Mouse (Mus musculus): ENCODE results near the gene Wdr74. TPM values are rescaled to one million over a fixed set of nuclear protein-coding genes. Genes with fewer than 3 reads are reported as not detected.
A peak's percentile ranks its signal among the peaks of the same experiment; 100 is the strongest.

Gene Wdr74
- total and polyA plus RNA-seq, 3 experiments, result 133 to 235 (median 203) TPM

DNA sequence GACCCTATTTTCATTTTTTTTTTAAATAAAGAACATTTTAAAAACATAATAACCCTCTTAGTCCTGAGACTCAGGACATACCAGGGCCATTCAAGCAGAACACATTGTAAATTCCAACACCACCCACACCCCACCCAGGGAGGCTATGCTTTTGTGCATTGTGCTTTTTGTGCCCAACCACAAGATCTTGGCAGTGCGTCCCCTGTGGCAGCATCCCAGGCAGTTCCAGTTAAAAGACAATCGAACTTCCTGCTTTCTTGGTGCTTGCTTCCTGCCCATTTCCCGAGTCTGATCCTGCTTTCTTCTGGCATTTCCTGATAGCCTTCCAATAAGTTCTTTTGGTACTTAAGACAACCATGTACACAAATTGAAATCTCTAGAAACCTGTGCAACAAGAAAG, 33.2 kb upstream of the Wdr74 start:
- H3K4me1 ChIP-seq (ENCODE audit: control insufficient read depth in 1 of 2, insufficient read depth in 2 of 2), result no peaks in the 10 kb centered on the region
- no peak overlapping the region for H3K4me2 ChIP-seq (ENCODE audit: insufficient read depth, low read depth, poor library complexity, severe bottlenecking)
- in situ Hi-C loops (cut with MboI; ENCODE audit: low pct_ligation_motif_present, low pct_unique_long_range_greater_than_20kb, low sequenced_read_pairs), result no loop called here
- dilution Hi-C loops (cut with MboI; ENCODE audit: extremely low pct_ligation_motif_present, extremely low pct_unique_long_range_greater_than_20kb, low sequenced_read_pairs), result no loop called here
- no peaks in the 10 kb centered on the region for H3K9me3 ChIP-seq (replicated peaks; ENCODE audit: low read length)
- no peak overlapping the region for H3K27ac ChIP-seq (ENCODE audit: insufficient read depth, low read depth)
- H3K4me3 ChIP-seq (replicated peaks in 1 of 3; ENCODE audit: low read depth in 2 of 3, low read length in 2 of 3, poor library complexity in 1 of 3), result no peak overlapping the region
- no peak for TF ChIP-seq HCFC1 (IDR thresholded peaks at IDR 0.05; ENCODE audit: low read depth, low read length)
- no peak for TF ChIP-seq MAZ (IDR thresholded peaks at IDR 0.05; ENCODE audit: low read depth, low read length)
- no peak for TF ChIP-seq EP300 (IDR thresholded peaks at IDR 0.05; ENCODE audit: low read length)
- TF ChIP-seq GABPA (IDR thresholded peaks at IDR 0.05; ENCODE audit: insufficient replicate concordance, low read depth, low read length), result no peak
- no peak overlapping the region for H3K9ac ChIP-seq (ENCODE audit: insufficient read depth, low read depth)
- no peaks in the 10 kb centered on the region for H3K79me2 ChIP-seq (replicated peaks; ENCODE audit: control insufficient read depth, extremely low read depth, insufficient read depth, poor library complexity, severe bottlenecking)
- H3K36me3 ChIP-seq (replicated peaks in 1 of 2; ENCODE audit: control insufficient read depth in 1 of 2, insufficient read depth in 1 of 2, low read length in 1 of 2), result peaks cover 10 to 19% of the 10 kb centered on the region in 2 experiments
- H3K27me3 ChIP-seq (replicated peaks), result no peaks in the 10 kb centered on the region
- no peak for DNase-seq (ENCODE audit: extremely low read depth)

DNA sequence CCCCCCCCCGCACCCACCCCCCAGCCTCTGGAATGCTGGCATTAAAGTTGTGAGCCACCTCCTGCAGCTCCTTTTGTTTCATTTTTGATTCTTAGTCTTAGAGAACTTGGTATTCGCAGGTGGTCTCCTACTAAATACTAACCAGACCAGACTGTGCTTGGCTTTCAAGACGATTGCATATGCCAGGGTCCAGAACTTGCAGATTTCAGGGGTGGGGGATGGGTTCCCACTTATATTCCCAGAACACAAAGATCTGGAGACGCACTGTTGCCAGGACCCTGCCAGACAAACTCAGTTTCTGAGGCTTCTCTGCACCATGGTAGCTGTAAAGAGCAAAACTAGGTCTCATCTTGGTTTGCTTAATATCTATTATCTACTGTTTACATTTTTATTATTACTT, 32.1 kb upstream of the Wdr74 start:
- peaks cover 21 to 30% of the 10 kb centered on the region in 2 experiments for H3K36me3 ChIP-seq (replicated peaks in 1 of 2; ENCODE audit: control insufficient read depth in 1 of 2, insufficient read depth in 1 of 2, low read length in 1 of 2)
- H3K4me2 ChIP-seq (ENCODE audit: insufficient read depth, low read depth, poor library complexity, severe bottlenecking), result no peak overlapping the region
- DNase-seq (ENCODE audit: extremely low read depth), result no peak
- in situ Hi-C loops (cut with MboI; ENCODE audit: low pct_ligation_motif_present, low pct_unique_long_range_greater_than_20kb, low sequenced_read_pairs) (no loop called here), dilution Hi-C loops (cut with MboI; ENCODE audit: extremely low pct_ligation_motif_present, extremely low pct_unique_long_range_greater_than_20kb, low sequenced_read_pairs) (no loop called here)
- no peaks in the 10 kb centered on the region for H3K79me2 ChIP-seq (replicated peaks; ENCODE audit: control insufficient read depth, extremely low read depth, insufficient read depth, poor library complexity, severe bottlenecking)
- no peak overlapping the region for H3K9ac ChIP-seq (ENCODE audit: insufficient read depth, low read depth)
- H3K9me3 ChIP-seq (replicated peaks; ENCODE audit: low read length), result no peaks in the 10 kb centered on the region
- TF ChIP-seq MAZ (IDR thresholded peaks at IDR 0.05; ENCODE audit: low read depth, low read length) (no peak), USF1 (IDR thresholded peaks at IDR 0.05; ENCODE audit: low read depth, low read length) (no peak), ZMIZ1 (IDR thresholded peaks at IDR 0.05; ENCODE audit: low read depth, low read length) (no peak), EP300 (IDR thresholded peaks at IDR 0.05; ENCODE audit: low read length) (no peak), ZC3H11A (IDR thresholded peaks at IDR 0.05; ENCODE audit: low read depth, low read length) (no peak), JUND (conservative IDR thresholded peaks at IDR 0.05; ENCODE audit: low read depth, low read length) (no peak), CTCF (conservative IDR thresholded peaks at IDR 0.05 in 1 of 2, IDR thresholded peaks at IDR 0.05 in 1 of 2; ENCODE audit: low read depth in 2 of 2, low read length in 2 of 2) (no peak), MYC (IDR thresholded peaks at IDR 0.05; ENCODE audit: low read depth, low read length) (no peak), POLR2AphosphoS2 (IDR thresholded peaks at IDR 0.05; ENCODE audit: low read depth, low read length) (no peak), UBTF (IDR thresholded peaks at IDR 0.05; ENCODE audit: low read depth, low read length) (no peak)
- peaks cover 0 to 2% of the 10 kb centered on the region in 2 experiments; a peak in 1 of 4 replicates for H3K4me1 ChIP-seq (ENCODE audit: control insufficient read depth in 1 of 2, insufficient read depth in 2 of 2)
- no peak overlapping the region for H3K4me3 ChIP-seq (replicated peaks in 1 of 3; ENCODE audit: low read depth in 2 of 3, low read length in 2 of 3, poor library complexity in 1 of 3)
- no peak overlapping the region for H3K27ac ChIP-seq (ENCODE audit: insufficient read depth, low read depth)
- H3K27me3 ChIP-seq (replicated peaks), result no peaks in the 10 kb centered on the region

DNA sequence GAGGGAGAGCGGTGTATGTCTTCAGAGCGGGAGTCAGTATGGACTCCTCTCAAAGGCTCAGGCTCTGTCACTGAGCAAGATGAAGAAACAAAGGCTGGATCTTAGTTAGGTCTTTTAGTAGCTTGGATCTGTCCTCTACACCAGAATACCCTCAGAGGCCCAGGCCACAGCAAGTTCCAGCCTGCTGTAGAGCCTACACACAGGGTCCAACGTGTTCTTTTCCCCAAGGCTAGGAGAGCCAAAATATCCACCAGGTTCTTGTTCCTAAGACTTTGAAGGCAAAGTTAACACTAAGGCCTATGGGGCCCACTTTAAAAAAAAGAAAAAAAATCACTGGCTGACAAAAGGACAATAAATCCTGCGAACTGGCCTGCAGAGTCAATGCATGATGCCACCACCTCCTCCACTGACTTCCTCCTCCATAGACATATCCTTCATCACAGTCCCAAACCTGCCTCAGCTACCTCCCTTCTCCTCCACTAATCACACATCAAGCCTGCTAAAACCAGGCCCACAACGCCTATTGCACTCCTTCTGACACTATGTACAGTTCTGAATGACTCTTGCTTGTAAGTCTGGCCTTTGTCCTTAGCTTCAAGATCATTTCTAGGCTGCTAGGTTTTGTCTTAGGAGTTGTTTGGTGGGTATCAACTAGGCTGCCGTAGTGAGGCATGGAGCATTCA, 30.5 kb upstream of the Wdr74 start:
- Histone ChIP-seq H3K4me3 (replicated peaks in 1 of 3; ENCODE audit: low read depth in 2 of 3, low read length in 2 of 3, poor library complexity in 1 of 3) (no peak overlapping the region), H3K27me3 (replicated peaks) (no peaks in the 10 kb centered on the region), H3K4me2 (ENCODE audit: insufficient read depth, low read depth, poor library complexity, severe bottlenecking) (no peak overlapping the region), H3K9ac (ENCODE audit: insufficient read depth, low read depth) (no peak overlapping the region), H3K27ac (ENCODE audit: insufficient read depth, low read depth) (no peak overlapping the region), H3K36me3 (replicated peaks in 1 of 2; ENCODE audit: control insufficient read depth in 1 of 2, insufficient read depth in 1 of 2, low read length in 1 of 2) (peaks cover 37 to 46% of the 10 kb centered on the region in 2 experiments), H3K79me2 (replicated peaks; ENCODE audit: control insufficient read depth, extremely low read depth, insufficient read depth, poor library complexity, severe bottlenecking) (peaks cover 7% of the 10 kb centered on the region), H3K9me3 (replicated peaks; ENCODE audit: low read length) (no peaks in the 10 kb centered on the region), H3K4me1 (ENCODE audit: control insufficient read depth in 1 of 2, insufficient read depth in 2 of 2) (peaks cover 0 to 18% of the 10 kb centered on the region in 2 experiments; a peak in 2 of 4 replicates)
- TF ChIP-seq ZNF384 (IDR thresholded peaks at IDR 0.05; ENCODE audit: low read depth, low read length) (no peak), GABPA (IDR thresholded peaks at IDR 0.05; ENCODE audit: insufficient replicate concordance, low read depth, low read length) (no peak), POLR2A (IDR thresholded peaks at IDR 0.05; ENCODE audit: low read depth, low read length) (peak; percentile 45), POLR2AphosphoS2 (IDR thresholded peaks at IDR 0.05; ENCODE audit: low read depth, low read length) (peak; percentile 47)
- dilution Hi-C loops (cut with MboI; ENCODE audit: extremely low pct_ligation_motif_present, extremely low pct_unique_long_range_greater_than_20kb, low sequenced_read_pairs) (no loop called here), in situ Hi-C loops (cut with MboI; ENCODE audit: low pct_ligation_motif_present, low pct_unique_long_range_greater_than_20kb, low sequenced_read_pairs) (no loop called here)
- no peak for DNase-seq (ENCODE audit: extremely low read depth)
